Mouse (Mus musculus) cerebellum, adult 2 months (tissue): ENCODE results near the gene Krt84. TPM values are rescaled to one million over a fixed set of nuclear protein-coding genes. Genes with fewer than 3 reads are reported as not detected.
"Not testable (repeated sequence)": the region's sequence is repeated elsewhere in the genome, so short reads cannot be mapped to it uniquely, and the experiment has no call there.

Source experiments
- DNase-seq, 2 experiments: peaks; one replicate each; pipeline ENCODE4 v3.0.0; 2021
- H3K27ac ChIP-seq: fragments of 200-500 bp; 2 replicates; pipeline ENCODE4 v1.5.1; 2012; ENCODE audit warnings: low read length, control low read depth, inconsistent platforms; ENCODE audit not compliant: insufficient read depth
- H3K27me3 ChIP-seq: fragments of 200-500 bp; 2 replicates; pipeline ENCODE4 v1.6.1; 2012; ENCODE audit warnings: inconsistent platforms, mild to moderate bottlenecking, low read length, moderate library complexity; ENCODE audit not compliant: control insufficient read depth, insufficient read depth
- H3K4me1 ChIP-seq: fragments of 200-500 bp; 2 replicates; pipeline ENCODE4 v1.6.1; 2011; ENCODE audit warnings: low read length; ENCODE audit not compliant: control insufficient read depth, insufficient read depth
- H3K4me3 ChIP-seq: fragments of 200-500 bp; replicated peaks from 2 replicates; pipeline ENCODE3; 2011; ENCODE audit warnings: mild to moderate bottlenecking, low read depth, low read length, control low read depth; ENCODE audit not compliant: insufficient read depth
- CTCF ChIP-seq: fragments of 200-500 bp; IDR thresholded peaks from 2 replicates; pipeline ENCODE4 v1.5.1; 2011; ENCODE audit warnings: low read depth, mild to moderate bottlenecking, control low read depth, low read length, moderate library complexity, borderline replicate concordance; ENCODE audit not compliant: insufficient read depth
- POLR2A ChIP-seq: fragments of 200-500 bp; IDR thresholded peaks from 2 replicates; pipeline ENCODE4 v1.6.1; 2011; ENCODE audit warnings: low read length, control low read depth, borderline replicate concordance; ENCODE audit not compliant: insufficient read depth
- WGBS: fragments of 180-500 bp; shearing (Covaris S2); methylation state at CpG from one replicate; pipeline ENCODE4 v1.1.7; 2018; 5-methylcytosine and 5-hydroxymethylcytosine counted together
- polyA plus RNA-seq: library from polyadenylated mRNA; depleted of rRNA; stranded (reverse); fragments of >200 nt; gene quantifications from 2 replicates; pipeline ENCODE4 v1.2.3, GENCODE M21; 2012

The Krt84 gene
- polyA plus RNA-seq, 1 experiment, result not detected

DNA sequence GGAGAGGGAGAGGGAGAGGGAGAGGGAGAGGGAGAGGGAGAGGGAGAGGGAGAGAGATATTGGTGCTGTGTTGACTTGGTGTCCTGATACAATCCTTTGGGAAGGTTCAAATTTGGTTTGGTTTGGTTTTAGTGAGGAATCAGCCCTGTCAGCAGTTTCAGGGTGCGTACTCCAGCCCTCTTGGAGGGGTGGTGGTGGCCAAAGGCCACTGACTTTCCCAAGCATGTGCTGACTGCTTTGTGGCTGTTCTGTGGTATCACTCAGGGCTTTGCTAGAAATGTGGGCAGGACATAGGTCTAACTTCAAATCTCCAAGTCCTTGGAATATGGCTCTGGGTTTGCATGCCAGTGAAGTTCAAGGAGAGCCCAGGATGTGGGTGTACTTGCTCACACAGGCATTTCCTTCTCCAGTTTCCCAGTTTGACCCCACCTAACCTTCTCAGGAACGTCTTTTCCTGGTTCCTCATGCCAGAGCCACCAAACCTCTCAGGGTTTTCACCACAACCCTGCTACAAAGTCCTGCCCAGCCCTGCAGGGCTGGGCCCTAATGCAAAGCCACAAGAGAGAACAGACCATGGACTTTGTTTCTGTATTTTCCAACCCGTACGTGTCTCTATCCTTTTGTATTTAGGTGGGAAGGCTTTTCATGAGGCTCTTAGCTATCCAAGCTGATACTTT lies 9.9 kb downstream of the Krt84 start:
- Histone ChIP-seq H3K4me3 (no peak overlapping the region), H3K4me1 (no peaks in the 10 kb centered on the region), H3K27me3 (no peaks in the 10 kb centered on the region), H3K27ac (no peak overlapping the region)
- DNase-seq, result no peak
- WGBS, result 83% methylated on average over 4 of the region's 4 CpGs
- TF ChIP-seq POLR2A (no peak), CTCF (no peak)

DNA sequence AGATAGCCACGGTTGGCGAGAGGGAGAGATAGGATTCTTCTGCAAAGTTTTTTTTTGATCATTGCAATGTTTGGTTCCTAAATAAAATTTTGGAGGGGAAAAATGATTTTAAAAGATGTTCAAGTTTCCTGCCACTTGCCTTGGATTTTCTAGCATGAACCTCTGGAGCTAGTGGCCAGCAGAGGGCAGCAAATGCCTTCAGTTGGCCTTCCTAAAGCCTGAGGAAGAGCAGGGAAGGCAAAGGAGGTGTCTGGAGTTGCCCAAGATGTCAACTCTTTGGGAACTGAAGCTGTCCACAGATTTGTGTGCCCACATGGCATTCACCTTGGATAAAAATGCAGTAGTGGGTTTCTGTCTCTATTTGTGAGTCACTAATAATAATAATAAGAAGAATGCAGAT lies 12.8 kb downstream of the Krt84 start:
- 10% methylated on average over 2 of the region's 2 CpGs for WGBS

DNA sequence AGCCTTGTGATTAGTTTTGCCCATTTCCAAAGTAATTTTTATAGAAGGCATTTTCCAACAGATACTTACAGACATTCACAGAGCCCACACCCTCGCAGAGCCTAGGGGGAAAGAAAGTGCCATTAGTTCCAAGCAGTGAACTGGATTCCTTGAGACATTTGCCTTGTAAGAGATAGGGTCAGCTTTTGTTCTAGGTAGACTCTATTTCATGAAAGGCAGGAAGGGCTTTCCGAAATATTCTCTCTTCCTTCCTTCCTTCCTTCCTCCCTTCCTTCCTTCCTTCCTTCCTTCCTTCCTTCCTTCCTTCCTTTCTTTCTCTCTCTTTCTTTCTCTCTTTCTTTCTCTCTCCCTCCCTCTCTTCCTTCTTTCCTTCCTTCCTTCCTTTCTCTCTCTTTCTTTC lies 15.5 kb downstream of the Krt84 start, which contains the start of gene Gm49425:
Gene Gm49425 (minus strand): TSS at position 101 of the 400 bp plus-strand sequence.
- not testable (repeated sequence) for H3K27me3 ChIP-seq, H3K4me1 ChIP-seq, H3K4me3 ChIP-seq, H3K27ac ChIP-seq, DNase-seq
- 84% methylated on average over 2 of the region's 2 CpGs for WGBS

More for the DNA sequence above, 12.8 kb downstream of the Krt84 start:
- Histone ChIP-seq H3K4me3 (no peak overlapping the region), H3K27ac (no peak overlapping the region), H3K4me1 (no peaks in the 10 kb centered on the region), H3K27me3 (no peaks in the 10 kb centered on the region)
- no peak for TF ChIP-seq POLR2A
- peak; percentile 88 for TF ChIP-seq CTCF
- peak; percentile 59 to 71 for DNase-seq

DNA sequence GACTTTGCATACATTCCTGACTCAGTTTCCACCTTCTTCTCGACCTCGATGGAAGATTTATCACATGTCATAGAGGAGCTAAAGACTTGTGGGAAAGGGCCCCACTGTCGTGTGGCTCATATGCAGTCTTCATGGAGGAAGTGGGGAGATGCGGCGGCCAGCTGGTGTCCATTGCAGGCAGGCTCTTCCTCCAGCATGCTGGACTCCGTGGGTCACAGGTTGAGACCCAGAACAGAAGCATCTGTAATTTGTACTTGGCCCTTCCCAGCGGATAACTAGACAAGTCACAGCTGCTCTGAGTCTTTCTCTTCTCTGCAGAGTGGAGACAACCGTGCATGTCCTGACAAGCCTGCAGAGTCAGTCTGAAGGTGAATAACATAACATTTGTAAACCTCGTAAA lies 24.4 kb downstream of the Krt84 start:
- Histone ChIP-seq H3K27ac (no peak overlapping the region), H3K27me3 (no peaks in the 10 kb centered on the region), H3K4me1 (no peaks in the 10 kb centered on the region), H3K4me3 (no peak overlapping the region)
- 79% methylated on average over 9 of the region's 9 CpGs for WGBS
- TF ChIP-seq CTCF (no peak), POLR2A (no peak)
- no peak for DNase-seq

DNA sequence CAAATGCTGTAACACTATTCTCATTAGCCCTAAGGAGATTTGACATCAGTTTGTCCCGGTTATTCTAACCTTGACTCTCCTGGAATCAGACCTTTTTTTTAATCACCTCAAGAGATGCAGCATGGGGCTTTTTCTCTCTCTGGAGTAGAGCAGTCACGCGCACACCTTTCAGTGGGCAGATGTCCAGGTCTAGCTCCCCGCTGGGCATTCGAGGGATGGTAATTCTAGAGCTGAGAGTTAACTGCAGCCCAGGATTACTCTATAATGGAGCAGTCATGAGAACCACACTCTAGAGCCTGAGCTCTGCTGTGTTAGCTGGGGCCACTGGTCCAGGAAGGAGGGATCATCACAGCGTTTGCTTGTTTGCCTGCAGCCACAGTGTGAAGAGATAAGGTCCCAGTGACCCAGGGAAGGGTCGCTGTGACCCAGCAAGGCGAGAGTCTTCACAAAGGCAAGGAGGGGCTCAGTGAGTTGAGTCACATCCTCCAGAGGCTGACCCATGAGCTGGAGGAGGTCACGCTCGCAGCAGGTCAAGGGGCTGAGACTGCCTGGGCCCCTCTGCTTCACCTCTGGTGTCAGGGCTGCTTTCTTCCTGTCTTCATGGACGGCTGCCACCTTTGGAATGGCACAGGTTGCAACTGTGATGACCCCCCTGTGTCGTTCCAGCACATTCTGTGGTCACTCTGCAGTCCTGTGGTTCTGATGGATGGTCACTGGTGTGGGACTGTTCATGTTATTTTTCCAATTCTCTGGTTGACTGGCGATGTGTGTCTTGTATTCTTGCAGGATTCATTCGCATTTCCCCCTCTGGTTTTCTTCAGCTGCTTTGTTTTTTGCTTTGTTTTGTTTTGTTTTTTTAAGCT lies 25.5 kb downstream of the Krt84 start:
- H3K27me3 ChIP-seq, result no peaks in the 10 kb centered on the region
- no peaks in the 10 kb centered on the region for H3K4me1 ChIP-seq
- no peak for TF ChIP-seq POLR2A
- TF ChIP-seq CTCF, result no peak
- H3K4me3 ChIP-seq, result no peak overlapping the region
- DNase-seq, result peak in 1 of 2 experiments; percentile 4
- WGBS, result 30% methylated on average over 14 of the region's 14 CpGs
- H3K27ac ChIP-seq, result no peak overlapping the region

GRCm38 (mm10) chr15:101497181-101497580 lies 35.4 kb downstream of the Krt84 start:
- H3K27ac ChIP-seq, result no peak overlapping the region
- 88% methylated on average over 2 of the region's 2 CpGs for WGBS
- H3K27me3 ChIP-seq, result no peaks in the 10 kb centered on the region
- no peak for TF ChIP-seq POLR2A
- TF ChIP-seq CTCF, result peak; percentile 53; the same call in 1 of the 2 replicates
- H3K4me3 ChIP-seq, result no peak overlapping the region
- no peaks in the 10 kb centered on the region for H3K4me1 ChIP-seq
- peak; percentile 21 to 28 for DNase-seq

DNA sequence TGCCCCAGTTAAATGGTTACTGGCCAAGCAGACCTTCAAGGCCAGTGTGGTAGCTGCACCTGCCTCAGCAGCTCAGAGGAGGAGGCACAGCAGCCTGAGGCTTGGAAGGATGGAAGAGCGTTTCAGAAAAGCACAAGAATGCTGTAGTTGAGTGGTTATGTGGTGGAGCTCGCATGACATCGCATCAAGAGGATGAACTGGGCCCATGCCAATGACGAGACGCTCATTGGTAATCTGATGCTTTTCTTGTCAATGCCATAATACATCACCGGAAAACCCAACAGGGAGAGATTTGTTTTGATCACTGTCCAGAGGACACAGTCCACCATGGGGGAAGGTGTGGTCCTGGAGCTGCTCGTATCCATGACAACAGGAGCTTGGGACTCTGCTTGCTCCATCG lies 37.4 kb downstream of the Krt84 start:
- no peak overlapping the region for H3K4me3 ChIP-seq
- no peaks in the 10 kb centered on the region for H3K27me3 ChIP-seq
- DNase-seq, result no peak
- WGBS, result 64% methylated on average over 8 of the region's 8 CpGs
- no peaks in the 10 kb centered on the region for H3K4me1 ChIP-seq
- no peak overlapping the region for H3K27ac ChIP-seq
- no peak for TF ChIP-seq POLR2A
- TF ChIP-seq CTCF, result no peak

DNA sequence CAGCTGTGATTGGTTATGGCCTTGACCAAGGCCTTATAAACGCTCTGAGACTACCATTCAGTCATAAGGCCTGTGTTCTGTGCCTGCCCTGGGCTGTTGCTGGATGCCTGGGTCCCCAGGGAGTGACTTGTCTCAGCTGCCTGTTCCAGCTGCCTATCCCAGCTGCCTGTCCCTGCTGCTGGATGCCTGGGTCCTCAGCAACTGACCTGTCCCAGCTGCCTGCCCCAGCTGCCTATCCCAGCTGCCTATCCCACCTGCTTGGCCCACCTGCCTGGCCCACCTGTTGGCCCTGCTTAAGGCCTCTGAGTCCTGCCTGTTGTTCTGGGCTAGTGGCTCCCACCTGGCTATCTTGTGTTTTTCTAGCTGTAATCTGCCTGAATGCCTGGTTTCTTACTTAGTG lies 38.4 kb downstream of the Krt84 start:
- WGBS, result 54% methylated on average over 1 of the region's 1 CpGs
- no peak overlapping the region for H3K27ac ChIP-seq
- no peak for DNase-seq
- H3K4me3 ChIP-seq, result no peak overlapping the region
- no peaks in the 10 kb centered on the region for H3K27me3 ChIP-seq
- TF ChIP-seq POLR2A, result no peak
- no peak for TF ChIP-seq CTCF
- no peaks in the 10 kb centered on the region for H3K4me1 ChIP-seq
